ENCODE assay signal across 16 mouse cellular contexts in genomic region chr9:21793507-21793906, GRCm38 (mm10). TPM values are rescaled to one million over a fixed set of nuclear protein-coding genes. Genes with fewer than 3 reads are reported as not detected.
"Had no signal": no experiment of that assay in that cellular context is flagged by ENCODE, and none has a peak within 500 bp of the region (broad histone marks: within the 10 kb centered on the region; RNA-seq: fewer than 3 reads in every experiment).

No protein-coding gene starts in this region.

RNA-seq across cellular contexts. Expression of gene Kank2, which starts 5.0 kb away (rescaled TPM):
- polyA plus RNA-seq: inflammation-experienced regulatory T-cells, adult 6 months had no signal

RNA-seq across cellular contexts. Expression of gene Angptl8, which starts 41.8 kb away (rescaled TPM):
- total RNA-seq: heart, postnatal 14 days; heart, postnatal 25 days; heart, postnatal 36 days; heart, postnatal 4 days; hematopoietic stem cell, adult 5-6 weeks; hindbrain, postnatal 0 days; layer of hippocampus, adult 18-20 months; layer of hippocampus, adult 2 months; layer of hippocampus, adult 8-10 months; layer of hippocampus, postnatal 10 days; layer of hippocampus, postnatal 14 days; layer of hippocampus, postnatal 25 days; layer of hippocampus, postnatal 36 days; left cerebral cortex, adult 18-20 months; left cerebral cortex, adult 2 months had no signal
- polyA plus RNA-seq: inflammation-experienced regulatory T-cells, adult 6 months had no signal
